Mouse (Mus musculus) neural tube, embryonic 12.5 days (tissue): Measurements from ENCODE around the gene Celf1. TPM values are rescaled to one million over a fixed set of nuclear protein-coding genes. Genes with fewer than 3 reads are reported as not detected.
A peak's percentile ranks its signal among the peaks of the same experiment; 100 is the strongest.
"Not testable (repeated sequence)": the region's sequence is repeated elsewhere in the genome, so short reads cannot be mapped to it uniquely, and the experiment has no call there.

Experiments
- ATAC-seq: fragments of 200-750 bp; cut with Nextera tagmentation; 2 replicates; pipeline ENCODE4 v1.8.0; 2017; ENCODE audit warnings: low read depth, mild to moderate bottlenecking, moderate TSS enrichment, moderate library complexity; ENCODE audit not compliant: low FRiP score
- H3K27ac ChIP-seq: fragments of 300-500 bp; sonication (generic); 2 replicates; pipeline ENCODE4 v1.5.1; 2016
- H3K27me3 ChIP-seq: fragments of 300-500 bp; sonication (generic); replicated peaks from 2 replicates; pipeline ENCODE4 v1.6.1; 2016; ENCODE audit warnings: mild to moderate bottlenecking
- H3K36me3 ChIP-seq: fragments of 300-500 bp; sonication (generic); 2 replicates; pipeline ENCODE4 v1.6.1; 2016; ENCODE audit warnings: mild to moderate bottlenecking
- H3K4me1 ChIP-seq: fragments of 300-500 bp; sonication (generic); 2 replicates; pipeline ENCODE4 v1.6.1; 2016
- H3K4me2 ChIP-seq: fragments of 300-500 bp; sonication (generic); replicated peaks from 2 replicates; pipeline ENCODE4 v1.6.1; 2016; ENCODE audit warnings: mild to moderate bottlenecking
- H3K4me3 ChIP-seq: fragments of 300-500 bp; sonication (generic); 2 replicates; pipeline ENCODE4 v1.5.1; 2016
- H3K9ac ChIP-seq: fragments of 300-500 bp; sonication (generic); 2 replicates; pipeline ENCODE4 v1.6.1; 2016; ENCODE audit warnings: mild to moderate bottlenecking
- H3K9me3 ChIP-seq: fragments of 300-500 bp; sonication (generic); 2 replicates; pipeline ENCODE4 v1.6.1; 2016; ENCODE audit warnings: mild to moderate bottlenecking
- WGBS: fragments of 180-500 bp; shearing (Covaris S2); methylation state at CpG from one replicate; pipeline ENCODE4 v1.1.7; 2016; 5-methylcytosine and 5-hydroxymethylcytosine counted together
- polyA plus RNA-seq: library from polyadenylated mRNA; unstranded; fragments of >200 nt; fragmentation: Nextera tagmentation; extraction: Ambion mirVana; gene quantifications from 2 replicates; pipeline ENCODE4 v1.2.1, GENCODE M21; 2016

Celf1 gene
- polyA plus RNA-seq, 1 experiment from 2014 or later, result 143 TPM

GRCm38 (mm10) chr2:91027391-91028214 lies 87.4 kb downstream of the Celf1 start:
- no peaks in the 10 kb centered on the region for H3K27me3 ChIP-seq
- peaks cover 3% of the 10 kb centered on the region; the same call in 1 of the 2 replicates for H3K4me1 ChIP-seq
- H3K9ac ChIP-seq, result no peak overlapping the region
- H3K9me3 ChIP-seq, result no peaks in the 10 kb centered on the region
- H3K36me3 ChIP-seq, result no peaks in the 10 kb centered on the region
- no peak overlapping the region for H3K4me3 ChIP-seq
- 80% methylated on average over 9 of the region's 9 CpGs for WGBS
- no peak overlapping the region for H3K4me2 ChIP-seq
- no peak overlapping the region for H3K27ac ChIP-seq
- ATAC-seq, result no peak

DNA sequence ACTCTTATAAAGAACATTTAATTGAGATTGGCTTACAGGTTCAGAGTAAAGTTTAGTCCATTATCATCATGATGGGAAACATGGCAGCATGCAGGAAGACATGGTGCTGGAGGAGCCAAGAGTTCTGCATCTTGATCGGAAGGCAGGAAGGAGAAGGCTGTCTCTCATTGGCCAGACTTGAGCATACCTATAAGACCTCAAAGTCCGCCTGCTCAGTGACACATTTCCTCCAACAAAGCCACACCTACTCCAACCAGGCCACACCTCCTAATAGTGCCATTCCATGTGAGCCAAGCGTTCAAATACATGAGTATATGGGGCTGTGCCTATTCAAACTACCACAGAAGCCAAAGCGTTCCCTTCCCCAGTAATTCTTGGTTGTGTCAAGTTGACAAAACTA lies 91.0 kb downstream of the Celf1 start:
- H3K9me3 ChIP-seq, result no peaks in the 10 kb centered on the region
- ATAC-seq, result no peak
- no peaks in the 10 kb centered on the region for H3K36me3 ChIP-seq

DNA sequence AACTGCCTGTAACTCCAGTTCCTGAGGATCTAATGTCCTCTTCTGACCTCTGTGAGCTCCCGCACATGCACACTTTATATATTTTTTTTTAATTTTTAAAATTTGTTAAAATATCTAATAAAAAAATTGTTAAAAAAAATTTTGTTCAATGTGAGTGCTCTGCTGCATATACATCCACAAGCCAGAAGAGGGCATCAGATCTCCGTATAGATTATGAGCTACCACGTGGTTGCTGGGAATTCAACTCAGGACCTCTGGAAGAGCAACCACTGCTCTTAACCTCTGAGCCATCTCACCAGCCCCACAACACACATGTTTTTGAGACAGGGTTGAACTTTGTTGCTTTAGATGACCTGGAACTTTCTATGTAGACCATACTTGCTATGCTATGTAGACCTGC lies 92.8 kb downstream of the Celf1 start:
- no peak overlapping the region for H3K4me2 ChIP-seq
- H3K27ac ChIP-seq, result no peak overlapping the region

More for the DNA sequence above, 91.0 kb downstream of the Celf1 start:
- H3K27me3 ChIP-seq, result no peaks in the 10 kb centered on the region
- H3K9ac ChIP-seq, result no peak overlapping the region
- no peak overlapping the region for H3K4me2 ChIP-seq
- WGBS, result 84% methylated on average over 4 of the region's 4 CpGs
- no peak overlapping the region for H3K4me3 ChIP-seq
- H3K27ac ChIP-seq, result no peak overlapping the region
- H3K4me1 ChIP-seq, result peaks cover 3% of the 10 kb centered on the region; the same call in 1 of the 2 replicates

DNA sequence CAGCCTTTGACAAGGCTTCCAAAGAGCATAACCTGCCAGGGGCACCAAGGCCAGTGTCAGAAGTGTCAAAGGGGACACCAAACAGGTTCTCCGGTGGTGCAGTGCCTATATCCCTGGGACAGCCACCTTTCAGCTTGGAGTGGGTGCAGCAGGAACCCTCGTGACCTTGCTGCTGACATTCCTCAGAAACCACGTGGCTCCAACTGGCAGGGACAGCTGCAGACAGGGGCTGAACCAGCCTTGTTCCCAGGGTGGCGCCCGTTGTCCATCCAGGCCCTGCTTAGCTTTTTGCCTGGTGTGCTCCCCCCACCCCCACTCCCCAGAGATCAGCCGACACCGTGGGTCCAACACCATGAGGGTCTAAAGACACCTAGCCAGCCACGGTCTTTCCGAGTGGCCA lies 95.2 kb downstream of the Celf1 start, which contains the start of gene Rapsn:
Rapsn (plus strand) TSS at position 236 of the 400 bp plus-strand sequence.
- Histone ChIP-seq H3K27me3 (no peaks in the 10 kb centered on the region), H3K4me2 (no peak within 1 kb of the TSS), H3K9ac (no peak within 1 kb of the TSS), H3K4me3 (no peak within 1 kb of the TSS), H3K27ac (no peak within 1 kb of the TSS), H3K9me3 (no peaks in the 10 kb centered on the region), H3K36me3 (no peaks in the 10 kb centered on the region), H3K4me1 (no peaks in the 10 kb centered on the region)
- WGBS, result 68% methylated on average over 9 of the region's 9 CpGs
- no peak for ATAC-seq

More for the DNA sequence above, 92.8 kb downstream of the Celf1 start:
- H3K36me3 ChIP-seq, result no peaks in the 10 kb centered on the region
- WGBS, result 20% methylated on average over 3 of the region's 3 CpGs
- no peak for ATAC-seq
- peaks cover 3% of the 10 kb centered on the region; the same call in 1 of the 2 replicates for H3K4me1 ChIP-seq
- H3K9ac ChIP-seq, result no peak overlapping the region
- H3K9me3 ChIP-seq, result no peaks in the 10 kb centered on the region
- H3K27me3 ChIP-seq, result no peaks in the 10 kb centered on the region
- H3K4me3 ChIP-seq, result no peak overlapping the region

- 71% methylated on average over 8 of the region's 8 CpGs for WGBS
- H3K4me2 ChIP-seq, result no peak overlapping the region
- H3K4me3 ChIP-seq, result no peak overlapping the region
- H3K9me3 ChIP-seq, result no peaks in the 10 kb centered on the region
- ATAC-seq, result no peak
- H3K27ac ChIP-seq, result no peak overlapping the region
- no peaks in the 10 kb centered on the region for H3K27me3 ChIP-seq
- no peaks in the 10 kb centered on the region for H3K36me3 ChIP-seq
- H3K9ac ChIP-seq, result no peak overlapping the region
- H3K4me1 ChIP-seq, result no peaks in the 10 kb centered on the region
These were observed 101.6 kb downstream of the Celf1 start for GRCm38 (mm10) chr2:91041786-91042185.

DNA sequence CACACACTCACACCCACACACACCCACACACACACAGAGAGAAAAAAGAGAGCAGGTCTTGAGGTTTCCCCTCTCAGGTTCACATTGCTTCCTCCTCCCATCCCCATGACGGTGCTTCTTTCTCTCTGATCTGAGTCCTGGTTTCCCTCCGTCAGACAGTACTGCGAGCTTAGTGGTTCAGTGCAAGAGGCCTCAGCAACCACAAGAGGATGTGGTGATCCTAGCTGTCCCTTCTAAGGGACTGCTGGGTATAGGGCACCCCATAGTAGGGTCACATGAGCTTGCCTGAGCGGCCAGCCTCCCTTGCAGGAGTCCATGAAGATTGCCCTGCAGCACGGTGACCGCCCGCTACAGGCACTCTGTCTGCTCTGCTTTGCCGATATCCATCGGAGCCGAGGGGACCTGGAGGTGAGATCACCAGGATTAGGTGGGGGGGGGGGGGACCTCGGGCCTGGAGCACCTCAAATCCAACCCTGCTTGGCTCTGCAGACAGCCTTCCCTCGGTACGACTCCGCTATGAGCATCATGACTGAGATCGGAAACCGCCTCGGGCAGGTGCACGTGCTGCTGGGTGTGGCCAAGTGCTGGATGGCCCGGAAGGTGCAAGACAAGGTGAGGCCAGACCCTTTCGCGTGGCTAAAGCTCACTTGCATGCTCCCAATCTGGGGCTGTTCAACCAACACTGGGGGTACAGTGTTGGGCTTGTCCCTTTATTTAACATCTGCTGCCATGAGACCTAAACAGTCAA lies 102.6 kb downstream of the Celf1 start:
- Histone ChIP-seq H3K4me2 (no peak overlapping the region), H3K4me3 (no peak overlapping the region), H3K4me1 (no peaks in the 10 kb centered on the region), H3K27me3 (no peaks in the 10 kb centered on the region), H3K9ac (no peak overlapping the region), H3K36me3 (no peaks in the 10 kb centered on the region), H3K9me3 (no peaks in the 10 kb centered on the region), H3K27ac (no peak overlapping the region)
- ATAC-seq, result no peak
- 73% methylated on average over 21 of the region's 21 CpGs for WGBS

DNA sequence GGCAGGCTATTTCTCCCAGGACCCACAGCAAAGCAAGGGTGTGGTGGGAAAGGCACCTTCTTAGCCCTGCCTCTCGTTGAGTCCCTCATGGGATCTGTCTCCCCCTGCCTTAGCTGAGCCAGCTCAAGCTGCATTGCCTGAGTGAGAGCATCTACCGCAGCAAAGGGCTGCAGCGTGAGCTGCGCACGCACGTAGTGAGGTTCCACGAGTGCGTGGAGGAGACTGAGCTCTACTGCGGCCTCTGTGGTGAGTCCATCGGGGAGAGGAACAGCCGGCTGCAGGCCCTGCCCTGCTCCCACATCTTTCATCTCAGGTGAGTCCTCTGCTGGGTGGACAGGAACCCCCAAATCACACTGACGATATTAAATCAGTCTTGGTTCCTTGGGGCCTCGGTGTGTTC lies 104.5 kb downstream of the Celf1 start:
- WGBS, result 87% methylated on average over 13 of the region's 13 CpGs
- H3K4me3 ChIP-seq, result no peak overlapping the region
- no peaks in the 10 kb centered on the region for H3K36me3 ChIP-seq
- H3K4me1 ChIP-seq, result no peaks in the 10 kb centered on the region
- no peak overlapping the region for H3K9ac ChIP-seq
- ATAC-seq, result no peak
- no peak overlapping the region for H3K4me2 ChIP-seq
- H3K9me3 ChIP-seq, result no peaks in the 10 kb centered on the region
- H3K27me3 ChIP-seq, result no peaks in the 10 kb centered on the region
- H3K27ac ChIP-seq, result no peak overlapping the region

GRCm38 (mm10) chr2:91045805-91046204 lies 105.6 kb downstream of the Celf1 start:
- 86% methylated on average over 1 of the region's 1 CpGs for WGBS
- not testable (repeated sequence) for H3K4me3 ChIP-seq, H3K4me1 ChIP-seq, H3K27me3 ChIP-seq, H3K9me3 ChIP-seq, H3K9ac ChIP-seq, H3K36me3 ChIP-seq, H3K4me2 ChIP-seq, H3K27ac ChIP-seq, ATAC-seq

GRCm38 (mm10) chr2:91047359-91047758 lies 107.2 kb downstream of the Celf1 start:
- 79% methylated on average over 9 of the region's 9 CpGs for WGBS
- H3K4me1 ChIP-seq, result no peaks in the 10 kb centered on the region

DNA sequence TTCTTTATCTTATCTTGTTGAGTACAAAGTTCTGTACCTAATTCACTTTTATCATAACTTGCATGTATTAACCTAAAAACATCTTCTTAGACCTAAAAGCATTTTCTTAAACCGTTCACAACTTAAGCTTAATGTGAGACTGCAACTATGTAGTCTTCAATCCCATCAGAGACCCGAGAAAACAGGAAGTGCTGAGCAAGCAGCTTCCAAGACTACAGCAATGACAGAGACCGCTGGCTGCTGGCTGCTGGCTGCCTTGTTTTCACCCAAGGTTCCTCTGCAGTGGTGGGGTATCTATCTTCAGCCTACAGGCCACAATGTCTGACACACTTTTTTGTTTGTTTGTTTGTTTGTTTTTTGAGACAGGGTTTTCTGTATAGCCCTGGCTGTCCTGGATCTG lies 111.7 kb downstream of the Celf1 start:
- 91% methylated on average over 3 of the region's 3 CpGs for WGBS
- ATAC-seq, result no peak

More at GRCm38 (mm10) chr2:91047359-91047758, 107.2 kb downstream of the Celf1 start:
- H3K4me3 ChIP-seq, result no peak overlapping the region
- no peak overlapping the region for H3K27ac ChIP-seq
- H3K27me3 ChIP-seq, result no peaks in the 10 kb centered on the region
- no peaks in the 10 kb centered on the region for H3K9me3 ChIP-seq
- H3K9ac ChIP-seq, result no peak overlapping the region
- H3K36me3 ChIP-seq, result no peaks in the 10 kb centered on the region; the same call in 1 of the 2 replicates
- no peak overlapping the region for H3K4me2 ChIP-seq
- ATAC-seq, result no peak

DNA sequence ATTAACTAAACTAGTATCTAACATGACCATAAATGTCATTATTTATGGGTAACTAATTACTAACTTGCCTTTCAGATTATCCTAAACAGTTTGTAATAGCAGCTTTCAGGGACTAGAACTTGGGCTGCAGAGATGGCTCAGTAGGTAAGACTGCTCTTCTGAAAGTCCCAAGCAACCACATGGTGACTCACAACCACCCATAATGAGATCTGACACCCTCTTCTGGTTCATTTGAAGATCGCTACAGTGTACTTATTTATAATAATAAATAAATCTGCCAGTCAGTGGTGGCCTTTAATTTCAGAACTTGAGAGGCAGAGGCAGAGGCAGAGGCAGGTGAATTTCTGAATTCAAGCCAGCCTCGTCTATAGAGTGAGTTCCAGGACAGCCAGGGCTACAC lies 112.6 kb downstream of the Celf1 start:
- Histone ChIP-seq H3K4me3 (no peak overlapping the region), H3K27me3 (no peaks in the 10 kb centered on the region), H3K9ac (no peak overlapping the region), H3K4me1 (peaks cover 13% of the 10 kb centered on the region), H3K9me3 (no peaks in the 10 kb centered on the region), H3K4me2 (peak overlapping the region; percentile 91), H3K36me3 (peaks cover 24% of the 10 kb centered on the region), H3K27ac (no peak overlapping the region)
- ATAC-seq, result no peak
- WGBS, result 74% methylated on average over 2 of the region's 2 CpGs

More for the DNA sequence above, 111.7 kb downstream of the Celf1 start:
- no peak overlapping the region for H3K27ac ChIP-seq
- no peak overlapping the region for H3K4me2 ChIP-seq
- H3K9me3 ChIP-seq, result no peaks in the 10 kb centered on the region
- no peak overlapping the region for H3K9ac ChIP-seq
- peaks cover 16% of the 10 kb centered on the region for H3K36me3 ChIP-seq
- H3K27me3 ChIP-seq, result no peaks in the 10 kb centered on the region
- H3K4me3 ChIP-seq, result no peak overlapping the region
- peaks cover 13% of the 10 kb centered on the region for H3K4me1 ChIP-seq

- Histone ChIP-seq H3K27ac (0 out of 2 replicates have a peak overlapping the region, but pooled peaks have one; percentile 50), H3K27me3 (no peaks in the 10 kb centered on the region), H3K9me3 (no peaks in the 10 kb centered on the region), H3K36me3 (peaks cover 30% of the 10 kb centered on the region), H3K4me2 (peak overlapping the region; percentile 91), H3K9ac (peak overlapping the region; percentile 82), H3K4me3 (peak overlapping the region; percentile 82), H3K4me1 (peaks cover 13% of the 10 kb centered on the region)
- WGBS, result 0% methylated on average over 6 of the region's 6 CpGs
- peak; percentile 74 for ATAC-seq
These were observed 113.2 kb downstream of the Celf1 start for GRCm38 (mm10) chr2:91053181-91053933.
